Mouse (Mus musculus) heart, adult 2 months (tissue): ENCODE data around the gene Spata31d1d. TPM values are rescaled to one million over a fixed set of nuclear protein-coding genes. Genes with fewer than 3 reads are reported as not detected.
"Not testable (repeated sequence)": the region's sequence is repeated elsewhere in the genome, so short reads cannot be mapped to it uniquely, and the experiment has no call there.

Experiments used
- DNase-seq, 2 experiments: peaks; one replicate each; pipeline ENCODE4 v3.0.0; 2021
- H3K27ac ChIP-seq: fragments of 200-600 bp; 2 replicates; pipeline ENCODE4 v1.8.1; 2022
- H3K27me3 ChIP-seq: fragments of 200-500 bp; 2 replicates; pipeline ENCODE4 v1.6.1; 2012; ENCODE audit warnings: mild to moderate bottlenecking, low read length, inconsistent platforms, mixed read lengths; ENCODE audit not compliant: control insufficient read depth, insufficient read depth
- H3K36me3 ChIP-seq: fragments of 200-500 bp; 2 replicates; pipeline ENCODE4 v1.6.1; 2012; ENCODE audit warnings: low read length, inconsistent platforms; ENCODE audit not compliant: control insufficient read depth, insufficient read depth
- H3K4me1 ChIP-seq: fragments of 200-500 bp; 2 replicates; pipeline ENCODE4 v1.6.1; 2011; ENCODE audit warnings: low read length; ENCODE audit not compliant: control insufficient read depth, insufficient read depth
- H3K4me3 ChIP-seq: fragments of 200-600 bp; 2 replicates; pipeline ENCODE4 v1.8.1; 2022
- H3K79me2 ChIP-seq: fragments of 200-500 bp; replicated peaks from 2 replicates; pipeline ENCODE4 v1.6.1; 2012; ENCODE audit warnings: mild to moderate bottlenecking, inconsistent platforms, low read length, moderate library complexity, mixed read lengths; ENCODE audit not compliant: control insufficient read depth, insufficient read depth
- H3K9ac ChIP-seq: fragments of 200-500 bp; 2 replicates; pipeline ENCODE4 v1.6.1; 2012; ENCODE audit warnings: low read depth, mild to moderate bottlenecking, control low read depth, inconsistent platforms, low read length, mixed read lengths
- CTCF ChIP-seq: fragments of 200-600 bp; IDR thresholded peaks from 2 replicates; pipeline ENCODE4 v1.8.1; 2022; ENCODE audit warnings: antibody characterized with exemption, mild to moderate bottlenecking, moderate library complexity
- EP300 ChIP-seq: fragments of 200-500 bp; IDR thresholded peaks from 2 replicates; pipeline ENCODE4 v1.6.1; 2011; ENCODE audit warnings: low read depth, low read length, control low read depth; ENCODE audit not compliant: insufficient read depth
- POLR2A ChIP-seq: fragments of 200-500 bp; IDR thresholded peaks from 2 replicates; pipeline ENCODE4 v1.6.1; 2011; ENCODE audit warnings: mild to moderate bottlenecking, low read depth, low read length, control low read depth; ENCODE audit not compliant: insufficient read depth
- WGBS: fragments of 180-500 bp; shearing (Covaris S2); methylation state at CpG from one replicate; pipeline ENCODE4 v1.1.7; 2018; 5-methylcytosine and 5-hydroxymethylcytosine counted together
- intact Hi-C: fragments of 180-260 bp; cut with DNase I; formaldehyde crosslinking; loops from one replicate; pipeline ENCODE4 v1.15.1; 2025
- long read RNA-seq: library from polyadenylated mRNA; stranded (forward); transcript quantifications from one replicate; pipeline ENCODE4 v2.0.0, GENCODE M21; 2021
- polyA plus RNA-seq: library from polyadenylated mRNA; depleted of rRNA; stranded (reverse); fragments of >200 nt; gene quantifications from 2 replicates; pipeline ENCODE4 v1.2.3, GENCODE M21; 2012; rRNA removed
- total RNA-seq, 2 experiments: library from RNA; stranded (reverse); gene quantifications; 2 replicates each; pipeline ENCODE4 v1.2.3; 2021

Gene Spata31d1d
- total RNA-seq (not detected), polyA plus RNA-seq (0.04 and 0.06 TPM in 2 replicates)
- long read RNA-seq = 0 reads

DNA sequence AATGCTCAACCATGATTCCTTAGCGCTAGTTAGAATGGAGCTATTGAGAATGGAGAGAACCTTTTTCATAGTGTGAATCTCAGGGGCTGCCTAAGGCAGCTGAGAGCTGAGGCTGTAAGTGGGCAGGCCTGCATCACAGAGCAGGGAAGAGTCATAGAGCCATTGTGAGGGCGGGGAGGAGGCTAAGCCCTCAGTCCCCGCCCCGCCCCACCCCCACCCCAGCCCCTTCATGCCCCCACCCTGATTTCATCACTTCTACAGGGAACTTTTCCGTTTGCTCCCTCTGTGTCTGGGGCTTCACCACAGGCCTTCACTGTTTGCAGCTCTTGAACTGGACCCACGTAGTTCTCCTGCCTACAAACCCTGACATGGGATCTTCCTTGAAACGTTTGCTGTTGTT is at the start of gene Spata31d1d:
Spata31d1d (minus strand) TSS at position 101 of the 400 bp plus-strand sequence.
- no peak for TF ChIP-seq POLR2A
- no peak for TF ChIP-seq EP300
- no peak for TF ChIP-seq CTCF

DNA sequence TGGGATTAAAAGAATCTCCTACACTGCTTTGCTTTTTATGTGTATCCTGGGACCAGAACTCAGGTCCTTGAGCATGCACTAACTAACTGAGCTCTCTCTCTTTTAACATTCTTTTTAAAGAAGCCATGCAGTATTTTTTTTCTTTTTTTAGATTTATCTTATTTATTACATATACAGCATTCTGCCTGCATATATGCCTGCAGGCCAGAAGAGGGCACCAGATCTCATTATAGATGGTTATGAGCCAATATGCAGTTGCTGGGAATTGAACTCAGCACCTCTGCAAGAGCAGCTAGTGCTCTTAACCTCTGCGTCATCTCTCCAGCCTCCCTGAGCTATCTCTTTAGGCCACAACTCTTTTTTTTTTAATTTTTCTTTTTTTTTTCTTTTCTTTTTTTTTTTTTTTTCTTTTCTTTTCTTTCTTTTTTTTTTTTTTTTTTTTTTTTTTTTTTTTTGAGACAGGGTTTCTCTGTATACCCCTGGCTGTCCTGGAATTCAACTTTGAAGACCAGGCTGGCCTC is 48.3 kb upstream of the Spata31d1d start:
- intact Hi-C loops = loop anchor here (2.0 kb wide), 1 partner anchor 33 kb away; no protein-coding TSS in a partner anchor
- 93% methylated on average over 1 of the region's 1 CpGs for WGBS
- H3K27ac ChIP-seq, H3K4me1 ChIP-seq, H3K27me3 ChIP-seq, H3K9ac ChIP-seq, H3K36me3 ChIP-seq, H3K4me3 ChIP-seq, H3K79me2 ChIP-seq, DNase-seq: not testable (repeated sequence)
- TF ChIP-seq CTCF = peak; percentile 60

More for the DNA sequence above, at the start of gene Spata31d1d:
- Histone ChIP-seq H3K79me2 (no peaks in the 10 kb centered on the region), H3K9ac (no peak within 1 kb of the TSS), H3K27me3 (no peaks in the 10 kb centered on the region), H3K4me3 (no peak within 1 kb of the TSS), H3K27ac (no peak within 1 kb of the TSS), H3K4me1 (no peaks in the 10 kb centered on the region), H3K36me3 (no peaks in the 10 kb centered on the region)
- intact Hi-C loops = loop anchor here (5.0 kb wide), 1 partner anchor 659 kb away; no protein-coding TSS in a partner anchor
- WGBS = 46% methylated on average over 7 of the region's 7 CpGs
- no peak for DNase-seq

DNA sequence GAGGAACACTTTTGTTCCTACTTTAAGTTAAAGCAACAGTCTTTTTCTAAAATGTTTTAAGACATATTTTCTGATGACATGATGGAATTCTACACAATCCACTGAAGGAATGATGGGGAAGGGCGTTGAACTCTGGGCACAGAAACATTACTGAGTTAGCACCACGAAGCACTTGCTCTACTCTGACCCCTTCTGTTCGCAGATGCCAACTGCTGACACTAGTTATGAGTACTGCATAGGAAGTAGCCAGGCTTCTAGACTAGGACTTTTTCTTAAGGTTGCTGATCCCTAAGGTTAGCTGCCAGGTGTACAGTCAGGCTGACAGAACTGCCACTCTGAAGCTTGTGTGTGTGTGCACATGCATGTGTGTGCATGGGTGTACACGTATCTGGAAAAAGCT is 47.7 kb upstream of the Spata31d1d start:
- peaks cover 3% of the 10 kb centered on the region for H3K4me1 ChIP-seq
- WGBS = 71% methylated on average over 4 of the region's 4 CpGs
- H3K27ac ChIP-seq = no peak overlapping the region
- H3K9ac ChIP-seq = no peak overlapping the region
- H3K4me3 ChIP-seq = no peak overlapping the region
- DNase-seq = no peak
- peaks cover 3% of the 10 kb centered on the region for H3K36me3 ChIP-seq
- no peaks in the 10 kb centered on the region for H3K27me3 ChIP-seq
- no peaks in the 10 kb centered on the region; the same call in none of the 2 replicates for H3K79me2 ChIP-seq
- intact Hi-C loops = no loop called here
- peak; percentile 32 for TF ChIP-seq CTCF
- no peak for TF ChIP-seq POLR2A
- TF ChIP-seq EP300 = no peak

DNA sequence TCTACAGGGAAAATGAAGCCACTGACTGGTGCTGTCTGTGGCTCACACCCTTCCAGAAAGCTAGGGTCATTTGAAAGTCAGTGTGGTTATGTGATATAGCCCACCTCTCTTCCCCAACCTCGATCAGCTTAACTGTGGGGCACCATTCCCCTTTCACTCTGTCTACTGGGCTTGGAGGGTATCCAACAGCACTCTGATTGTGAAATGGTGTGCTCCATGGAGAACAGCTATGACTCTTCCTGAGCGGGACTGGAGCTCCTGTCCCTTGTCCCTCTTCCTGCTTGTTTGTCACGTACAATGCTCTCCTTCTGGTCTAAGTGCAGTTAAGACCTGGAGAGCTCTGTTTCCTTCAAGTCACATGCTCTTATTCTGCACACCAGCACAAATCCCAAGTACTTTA is 43.6 kb upstream of the Spata31d1d start:
- WGBS = 26% methylated on average over 3 of the region's 3 CpGs

DNA sequence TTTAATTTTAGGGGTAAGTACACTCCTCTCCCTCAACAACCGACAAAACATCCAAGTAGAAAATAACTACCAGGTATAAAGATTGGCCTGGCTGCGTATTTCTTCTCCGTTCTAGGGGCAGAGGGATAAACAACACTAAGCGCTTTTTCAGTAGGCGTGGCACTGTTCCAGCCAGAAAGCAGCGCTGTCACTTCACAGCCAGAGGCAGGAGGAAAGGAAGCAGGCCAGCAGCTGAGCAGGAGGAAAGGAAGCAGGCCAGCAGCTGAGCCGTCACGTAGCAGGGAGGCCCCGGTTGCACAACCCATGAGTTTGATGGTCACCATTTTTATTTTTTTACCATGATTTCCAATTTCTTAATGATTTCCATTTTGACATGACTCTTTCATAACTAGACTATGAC is 39.7 kb upstream of the Spata31d1d start:
- peak overlapping the region; percentile 100 for H3K27ac ChIP-seq
- H3K9ac ChIP-seq = no peak overlapping the region
- peak overlapping the region; percentile 69; the same call in 1 of the 2 replicates for H3K4me3 ChIP-seq
- WGBS = 0% methylated on average over 9 of the region's 9 CpGs
- H3K27me3 ChIP-seq = no peaks in the 10 kb centered on the region
- DNase-seq = peak; percentile 77 to 87
- peaks cover 26% of the 10 kb centered on the region for H3K36me3 ChIP-seq
- TF ChIP-seq POLR2A (peak; percentile 52), CTCF (no peak), EP300 (peak; percentile 92)
- peaks cover 22% of the 10 kb centered on the region for H3K4me1 ChIP-seq
- peaks cover 8% of the 10 kb centered on the region for H3K79me2 ChIP-seq
- intact Hi-C loops = loop anchor here (2.0 kb wide), 1 partner anchor 52 kb away; the partner anchor contains the start of gene Tut7

More for the DNA sequence above, 43.6 kb upstream of the Spata31d1d start:
- no peaks in the 10 kb centered on the region for H3K27me3 ChIP-seq
- no peak overlapping the region for H3K9ac ChIP-seq
- intact Hi-C loops = no loop called here
- H3K36me3 ChIP-seq = peaks cover 11% of the 10 kb centered on the region
- no peaks in the 10 kb centered on the region; the same call in none of the 2 replicates for H3K79me2 ChIP-seq
- TF ChIP-seq CTCF (no peak), POLR2A (no peak), EP300 (no peak)
- H3K27ac ChIP-seq = no peak overlapping the region
- DNase-seq = no peak
- no peak overlapping the region for H3K4me3 ChIP-seq
- peaks cover 7% of the 10 kb centered on the region for H3K4me1 ChIP-seq

DNA sequence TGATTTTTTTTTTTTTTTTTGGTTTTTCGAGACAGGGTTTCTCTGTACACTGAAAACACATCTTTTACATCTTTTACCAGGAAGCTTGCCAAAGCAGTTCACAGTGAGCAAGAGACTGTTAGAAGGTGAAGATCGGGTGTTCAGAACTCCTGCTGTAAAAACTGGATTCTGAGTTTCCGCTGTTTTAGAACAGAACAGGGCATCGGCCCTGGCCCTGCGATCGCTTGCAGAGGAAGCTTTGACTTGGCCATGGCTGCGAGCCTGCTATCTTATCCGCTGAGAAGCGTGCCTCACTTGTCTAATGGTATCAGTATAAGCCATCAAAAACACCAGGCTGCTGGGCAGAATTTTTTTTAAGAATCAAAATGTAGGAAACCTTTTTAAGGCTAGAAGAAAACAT is 39.3 kb upstream of the Spata31d1d start:
- 4% methylated on average over 9 of the region's 9 CpGs for WGBS
- TF ChIP-seq CTCF = no peak
- no peak for TF ChIP-seq POLR2A
- no peak for TF ChIP-seq EP300
- peaks cover 8% of the 10 kb centered on the region for H3K79me2 ChIP-seq
- H3K36me3 ChIP-seq = peaks cover 27% of the 10 kb centered on the region
- peak in 1 of 2 experiments; percentile 25 for DNase-seq
- peak overlapping the region; percentile 5; the same call in 1 of the 2 replicates for H3K9ac ChIP-seq
- H3K27ac ChIP-seq = peak overlapping the region; percentile 100
- H3K4me3 ChIP-seq = peak overlapping the region; percentile 69
- intact Hi-C loops = loop anchor here (2.0 kb wide), 1 partner anchor 52 kb away; the partner anchor contains the start of gene Tut7
- H3K27me3 ChIP-seq = no peaks in the 10 kb centered on the region
- H3K4me1 ChIP-seq = peaks cover 24% of the 10 kb centered on the region
